In genomic region chr14:102868160-102868559, GRCm38 (mm10) we compare ENCODE assay signal across 26 mouse cellular contexts.
"Had no signal": no experiment of that assay in that cellular context is flagged by ENCODE, and none has a peak within 500 bp of the region (broad histone marks: within the 10 kb centered on the region; RNA-seq: fewer than 3 reads in every experiment).

No protein-coding gene starts in this region.

- H3K4me2 ChIP-seq: embryonic facial prominence, embryonic 12.5 days; embryonic facial prominence, embryonic 13.5 days; embryonic facial prominence, embryonic 15.5 days; forebrain, embryonic 12.5 days; forebrain, embryonic 13.5 days; forebrain, embryonic 15.5 days had no signal

- H3K4me3 ChIP-seq: embryonic facial prominence, embryonic 10.5 days; embryonic facial prominence, embryonic 12.5 days; embryonic facial prominence, embryonic 13.5 days; embryonic facial prominence, embryonic 15.5 days; erythroblast, embryonic 14.5 days; forebrain, embryonic 10.5 days; forebrain, embryonic 12.5 days; forebrain, embryonic 13.5 days; forebrain, embryonic 15.5 days; gastrocnemius, adult 2 months; heart, adult 2 months had no signal

- H3K9me3 ChIP-seq: embryonic facial prominence, embryonic 10.5 days; embryonic facial prominence, embryonic 12.5 days; embryonic facial prominence, embryonic 13.5 days; embryonic facial prominence, embryonic 15.5 days; forebrain, embryonic 10.5 days; forebrain, embryonic 12.5 days; forebrain, embryonic 13.5 days; forebrain, embryonic 15.5 days had no signal

- H3K36me3 ChIP-seq: embryonic facial prominence, embryonic 10.5 days; embryonic facial prominence, embryonic 12.5 days; embryonic facial prominence, embryonic 13.5 days; embryonic facial prominence, embryonic 15.5 days; forebrain, embryonic 10.5 days; forebrain, embryonic 12.5 days; forebrain, embryonic 15.5 days had no signal

- H3K4me1 ChIP-seq: embryonic facial prominence, embryonic 10.5 days; embryonic facial prominence, embryonic 12.5 days; embryonic facial prominence, embryonic 13.5 days; embryonic facial prominence, embryonic 15.5 days; forebrain, embryonic 10.5 days; forebrain, embryonic 12.5 days; forebrain, embryonic 13.5 days; forebrain, embryonic 15.5 days had no signal

- H3K27ac ChIP-seq: embryonic facial prominence, embryonic 10.5 days; embryonic facial prominence, embryonic 12.5 days; embryonic facial prominence, embryonic 13.5 days; embryonic facial prominence, embryonic 15.5 days; forebrain, embryonic 10.5 days; forebrain, embryonic 12.5 days; forebrain, embryonic 13.5 days; forebrain, embryonic 15.5 days; gastrocnemius, adult 2 months; heart, adult 2 months had no signal

- H3K27me3 ChIP-seq: embryonic facial prominence, embryonic 12.5 days; embryonic facial prominence, embryonic 13.5 days; embryonic facial prominence, embryonic 15.5 days; forebrain, embryonic 12.5 days; forebrain, embryonic 13.5 days; forebrain, embryonic 15.5 days had no signal

- DNase-seq: cerebellum, adult 8-10 months; cerebellum, adult 9-10 months; cerebellum, adult 9-11 months; cerebellum, postnatal 10 days; cerebellum, postnatal 14 days; cerebellum, postnatal 25 days; cerebellum, postnatal 36 days; forebrain, postnatal 0 days; gastrocnemius, adult 2 months; gastrocnemius, postnatal 10 days; gastrocnemius, postnatal 14 days; gastrocnemius, postnatal 25 days; gastrocnemius, postnatal 36 days; heart, adult 18-20 months; heart, adult 2 months had no signal

- H3K9ac ChIP-seq: embryonic facial prominence, embryonic 12.5 days; embryonic facial prominence, embryonic 13.5 days; embryonic facial prominence, embryonic 15.5 days; forebrain, embryonic 12.5 days; forebrain, embryonic 13.5 days; forebrain, embryonic 15.5 days; forebrain, postnatal 0 days had no signal

- ATAC-seq: forebrain, embryonic 13.5 days; forebrain, embryonic 14.5 days; forebrain, embryonic 15.5 days; forebrain, embryonic 16.5 days; forebrain, postnatal 0 days had no signal
